Mouse (Mus musculus): ENCODE data around the gene Hspbap1.
A peak's percentile ranks its signal among the peaks of the same experiment; 100 is the strongest.

The Hspbap1 gene

GRCm38 (mm10) chr16:35763590-35764296, 6.4 kb upstream of the Hspbap1 start:
- no peak for DNase-seq (ENCODE audit: low spot score in 2 of 2)

- no peak for DNase-seq (ENCODE audit: low spot score in 2 of 2)
These were observed 5.2 kb upstream of the Hspbap1 start for GRCm38 (mm10) chr16:35764941-35765340.

GRCm38 (mm10) chr16:35765449-35765848, 4.7 kb upstream of the Hspbap1 start:
- no peak for DNase-seq (ENCODE audit: low spot score in 2 of 2)

- DNase-seq (ENCODE audit: low spot score in 2 of 2) = no peak
These were observed 3.8 kb upstream of the Hspbap1 start for GRCm38 (mm10) chr16:35766366-35766765.

- no peak for DNase-seq (ENCODE audit: low spot score in 2 of 2)
These were observed 1.7 kb upstream of the Hspbap1 start for GRCm38 (mm10) chr16:35768469-35768784.

GRCm38 (mm10) chr16:35768785-35769642, 1.2 kb upstream of the Hspbap1 start, which contains the start of gene Dirc2:
Gene Dirc2 (minus strand): TSS chr16:35769356.
- DNase-seq (ENCODE audit: low spot score in 2 of 2) = peak; percentile 82 to 83

GRCm38 (mm10) chr16:35771141-35771540, 966 bp downstream of the Hspbap1 start:
- no peak for DNase-seq (ENCODE audit: low spot score in 2 of 2)

- DNase-seq (ENCODE audit: low spot score in 2 of 2) = no peak
These were observed 1.4 kb downstream of the Hspbap1 start for GRCm38 (mm10) chr16:35771606-35772005.

GRCm38 (mm10) chr16:35772598-35772997, 2.4 kb downstream of the Hspbap1 start:
- DNase-seq (ENCODE audit: low spot score in 2 of 2) = no peak

GRCm38 (mm10) chr16:35775835-35776234, 5.7 kb downstream of the Hspbap1 start:
- no peak for DNase-seq (ENCODE audit: low spot score in 2 of 2)

GRCm38 (mm10) chr16:35776737-35777136, 6.6 kb downstream of the Hspbap1 start:
- no peak for DNase-seq (ENCODE audit: low spot score in 2 of 2)

- DNase-seq (ENCODE audit: low spot score in 2 of 2) = no peak
These were observed 7.6 kb downstream of the Hspbap1 start for GRCm38 (mm10) chr16:35777768-35778167.

GRCm38 (mm10) chr16:35779681-35780080, 9.5 kb downstream of the Hspbap1 start:
- no peak for DNase-seq (ENCODE audit: low spot score in 2 of 2)

- DNase-seq (ENCODE audit: low spot score in 2 of 2) = no peak
These were observed 10.9 kb downstream of the Hspbap1 start for GRCm38 (mm10) chr16:35781096-35781495.

GRCm38 (mm10) chr16:35781651-35782050, 11.5 kb downstream of the Hspbap1 start:
- no peak for DNase-seq (ENCODE audit: low spot score in 2 of 2)

- no peak for DNase-seq (ENCODE audit: low spot score in 2 of 2)
These were observed 12.5 kb downstream of the Hspbap1 start for GRCm38 (mm10) chr16:35782451-35783206.

- DNase-seq (ENCODE audit: low spot score in 2 of 2) = no peak
These were observed 13.0 kb downstream of the Hspbap1 start for GRCm38 (mm10) chr16:35783207-35783573.

GRCm38 (mm10) chr16:35784134-35784725, 14.1 kb downstream of the Hspbap1 start:
- no peak for DNase-seq (ENCODE audit: low spot score in 2 of 2)

- DNase-seq (ENCODE audit: low spot score in 2 of 2) = no peak
These were observed 17.0 kb downstream of the Hspbap1 start for GRCm38 (mm10) chr16:35787163-35787562.

GRCm38 (mm10) chr16:35787568-35788189, 17.5 kb downstream of the Hspbap1 start:
- no peak for DNase-seq (ENCODE audit: low spot score in 2 of 2)

- no peak for DNase-seq (ENCODE audit: low spot score in 2 of 2)
These were observed 18.2 kb downstream of the Hspbap1 start for GRCm38 (mm10) chr16:35788330-35788729.
